Mouse (Mus musculus) cerebellum, adult 2 months (tissue): ENCODE measurements around the gene 0610010F05Rik. TPM values are rescaled to one million over a fixed set of nuclear protein-coding genes. Genes with fewer than 3 reads are reported as not detected.
A peak's percentile ranks its signal among the peaks of the same experiment; 100 is the strongest.

ENCODE experiments used
- DNase-seq, 2 experiments: peaks; one replicate each; pipeline ENCODE4 v3.0.0; 2021
- H3K27ac ChIP-seq: fragments of 200-500 bp; 2 replicates; pipeline ENCODE4 v1.5.1; 2012; ENCODE audit warnings: low read length, control low read depth, inconsistent platforms; ENCODE audit not compliant: insufficient read depth
- H3K27me3 ChIP-seq: fragments of 200-500 bp; 2 replicates; pipeline ENCODE4 v1.6.1; 2012; ENCODE audit warnings: inconsistent platforms, mild to moderate bottlenecking, low read length, moderate library complexity; ENCODE audit not compliant: control insufficient read depth, insufficient read depth
- H3K4me1 ChIP-seq: fragments of 200-500 bp; 2 replicates; pipeline ENCODE4 v1.6.1; 2011; ENCODE audit warnings: low read length; ENCODE audit not compliant: control insufficient read depth, insufficient read depth
- H3K4me3 ChIP-seq: fragments of 200-500 bp; replicated peaks from 2 replicates; pipeline ENCODE3; 2011; ENCODE audit warnings: mild to moderate bottlenecking, low read depth, low read length, control low read depth; ENCODE audit not compliant: insufficient read depth
- CTCF ChIP-seq: fragments of 200-500 bp; IDR thresholded peaks from 2 replicates; pipeline ENCODE4 v1.5.1; 2011; ENCODE audit warnings: low read depth, mild to moderate bottlenecking, control low read depth, low read length, moderate library complexity, borderline replicate concordance; ENCODE audit not compliant: insufficient read depth
- POLR2A ChIP-seq: fragments of 200-500 bp; IDR thresholded peaks from 2 replicates; pipeline ENCODE4 v1.6.1; 2011; ENCODE audit warnings: low read length, control low read depth, borderline replicate concordance; ENCODE audit not compliant: insufficient read depth
- WGBS: fragments of 180-500 bp; shearing (Covaris S2); methylation state at CpG from one replicate; pipeline ENCODE4 v1.1.7; 2018; 5-methylcytosine and 5-hydroxymethylcytosine counted together
- polyA plus RNA-seq: library from polyadenylated mRNA; depleted of rRNA; stranded (reverse); fragments of >200 nt; gene quantifications from 2 replicates; pipeline ENCODE4 v1.2.3, GENCODE M21; 2012

Gene 0610010F05Rik
- polyA plus RNA-seq, 1 experiment, result 22.3 TPM

- 2% methylated on average over 5 of the region's 5 CpGs for WGBS
- H3K4me3 ChIP-seq, result peak overlapping the region; percentile 80
- no peaks in the 10 kb centered on the region for H3K27me3 ChIP-seq
- DNase-seq, result no peak
- TF ChIP-seq CTCF (no peak), POLR2A (no peak)
- 0 out of 2 replicates have a peak overlapping the region, but pooled peaks have one; percentile 62 for H3K27ac ChIP-seq
- H3K4me1 ChIP-seq, result peaks cover 2% of the 10 kb centered on the region; the same call in 1 of the 2 replicates
These were observed 33.1 kb upstream of the 0610010F05Rik start for GRCm38 (mm10) chr11:23666526-23666925.

DNA sequence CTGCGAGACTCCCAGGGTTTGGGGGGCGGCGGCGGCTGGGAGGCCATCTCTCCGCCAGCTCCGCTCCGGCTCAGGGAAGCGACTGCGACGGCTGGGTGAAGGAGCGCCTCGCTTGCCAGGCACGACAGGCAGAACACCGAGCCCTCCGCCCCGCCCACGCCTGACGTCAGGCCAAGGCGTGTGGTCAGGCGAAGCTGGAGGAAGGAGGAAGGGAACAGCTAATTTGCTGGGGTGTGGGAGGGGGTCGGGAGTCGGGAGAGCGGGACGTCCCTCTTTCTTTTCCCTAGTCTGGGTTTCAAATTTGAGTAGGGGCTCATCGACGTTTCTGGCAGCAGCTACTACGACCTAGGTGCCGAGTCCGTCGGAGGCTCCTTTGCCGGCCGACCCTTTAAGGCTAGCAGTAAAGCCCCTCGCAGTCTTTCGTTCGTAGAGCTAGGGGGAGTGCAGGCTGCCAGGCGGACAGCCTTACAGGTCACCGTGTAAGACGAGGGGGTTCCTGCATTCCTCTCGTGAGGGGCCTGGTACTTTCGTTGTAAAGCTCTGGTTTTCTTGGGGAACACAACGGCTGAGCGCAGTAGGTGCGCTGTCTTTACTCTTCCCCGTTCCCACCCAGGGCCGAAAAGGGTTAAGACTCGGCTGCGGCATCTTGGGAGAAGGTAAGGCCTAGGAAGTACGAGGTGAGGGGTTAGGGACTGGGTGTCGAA, 32.5 kb upstream of the 0610010F05Rik start, which contains the start of gene Pex13:
Pex13 (minus strand) TSS at position 162 of the 704 bp plus-strand sequence.
- WGBS, result under 1% methylated on average over 49 of the region's 49 CpGs
- TF ChIP-seq POLR2A, result peak; percentile 73
- TF ChIP-seq CTCF, result no peak
- Histone ChIP-seq H3K27ac (peak within 1 kb of the TSS; percentile 62), H3K4me3 (peak within 1 kb of the TSS; percentile 80), H3K27me3 (no peaks in the 10 kb centered on the region), H3K4me1 (peaks cover 2% of the 10 kb centered on the region; the same call in 1 of the 2 replicates)
- DNase-seq, result peak; percentile 91 to 92

- peak within 1 kb of the TSS; percentile 80 for H3K4me3 ChIP-seq
- TF ChIP-seq CTCF (no peak), POLR2A (no peak)
- no peaks in the 10 kb centered on the region for H3K27me3 ChIP-seq
- no peak for DNase-seq
- under 1% methylated on average over 40 of the region's 40 CpGs for WGBS
- H3K4me1 ChIP-seq, result peaks cover 2% of the 10 kb centered on the region; the same call in 1 of the 2 replicates
- H3K27ac ChIP-seq, result peak within 1 kb of the TSS; percentile 62
These were observed 31.9 kb upstream of the 0610010F05Rik start, which contains the start of gene Pus10 for GRCm38 (mm10) chr11:23665311-23665786. Gene Pus10, plus strand, starts transcription at chr11:23665674.

DNA sequence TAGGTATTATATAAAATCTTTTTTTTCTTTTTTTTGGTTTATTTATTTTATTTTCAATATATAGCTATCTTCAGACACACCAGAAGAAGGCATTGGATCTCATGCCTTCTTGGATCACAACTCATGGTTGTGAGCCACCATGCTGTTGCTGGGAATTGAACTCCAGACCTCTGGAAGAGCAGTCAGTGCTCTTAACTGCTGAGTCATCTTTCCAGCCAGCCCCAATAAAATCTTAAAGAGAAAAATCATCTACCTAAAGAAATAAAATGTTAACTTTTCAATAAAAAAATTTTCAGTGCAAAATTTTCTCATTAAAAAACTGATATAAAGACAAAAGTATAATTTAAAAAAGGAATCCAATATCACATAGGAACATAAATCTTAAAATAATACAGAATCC, 30.8 kb upstream of the 0610010F05Rik start:
- Histone ChIP-seq H3K4me1 (peaks cover 2% of the 10 kb centered on the region; the same call in 1 of the 2 replicates), H3K27me3 (no peaks in the 10 kb centered on the region), H3K4me3 (no peak overlapping the region), H3K27ac (no peak overlapping the region)
- TF ChIP-seq CTCF, result no peak
- no peak for TF ChIP-seq POLR2A
- no peak for DNase-seq

GRCm38 (mm10) chr11:23657791-23658190, 24.4 kb upstream of the 0610010F05Rik start:
- no peaks in the 10 kb centered on the region for H3K4me1 ChIP-seq
- no peak overlapping the region for H3K27ac ChIP-seq
- no peak for DNase-seq
- WGBS, result 62% methylated on average over 2 of the region's 2 CpGs
- no peaks in the 10 kb centered on the region for H3K27me3 ChIP-seq
- TF ChIP-seq POLR2A, result no peak
- no peak for TF ChIP-seq CTCF
- H3K4me3 ChIP-seq, result no peak overlapping the region

DNA sequence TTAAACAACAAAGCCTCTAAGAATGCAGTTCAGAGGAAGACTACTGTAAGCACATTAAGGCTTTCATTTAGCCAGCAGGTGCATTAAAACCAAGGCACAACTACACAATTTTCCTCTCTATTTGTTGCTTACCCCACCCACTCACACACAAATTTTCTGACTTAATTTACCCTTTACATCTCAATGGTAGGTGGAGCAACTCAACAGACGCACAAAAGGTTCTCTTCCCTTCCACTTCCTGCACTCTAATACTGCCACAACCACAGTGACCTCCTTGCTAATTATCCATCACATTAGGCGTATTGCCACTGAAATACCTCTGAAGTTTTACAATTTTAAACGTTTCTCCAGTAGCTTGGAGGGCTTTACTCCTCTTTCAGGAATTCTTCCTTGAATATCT, 20.2 kb upstream of the 0610010F05Rik start:
- WGBS, result 79% methylated on average over 3 of the region's 3 CpGs
- H3K27me3 ChIP-seq, result no peaks in the 10 kb centered on the region
- no peak overlapping the region for H3K27ac ChIP-seq
- no peaks in the 10 kb centered on the region for H3K4me1 ChIP-seq
- DNase-seq, result no peak
- TF ChIP-seq CTCF (no peak), POLR2A (no peak)
- H3K4me3 ChIP-seq, result no peak overlapping the region

DNA sequence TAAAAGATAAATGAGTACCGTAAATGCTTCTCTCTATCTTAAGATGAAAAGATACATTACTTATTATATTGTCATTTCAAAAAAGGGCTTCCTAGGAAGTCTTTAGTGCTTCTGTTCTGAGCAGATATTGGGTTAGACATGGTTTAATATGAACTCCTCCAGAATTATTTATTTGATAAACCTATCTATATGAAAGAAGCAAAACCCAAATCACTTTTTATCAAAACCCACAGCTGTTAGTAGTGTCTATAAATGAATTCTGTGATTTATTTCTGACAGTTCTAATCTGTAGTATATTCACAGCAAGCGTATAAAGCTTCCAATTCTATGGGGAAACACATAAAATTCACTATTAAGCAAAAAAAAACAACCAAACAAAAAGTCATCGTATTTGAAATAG, 14.4 kb upstream of the 0610010F05Rik start:
- Histone ChIP-seq H3K27me3 (no peaks in the 10 kb centered on the region), H3K4me3 (no peak overlapping the region), H3K4me1 (no peaks in the 10 kb centered on the region), H3K27ac (no peak overlapping the region)
- WGBS, result 96% methylated on average over 3 of the region's 3 CpGs
- DNase-seq, result no peak
- TF ChIP-seq POLR2A, result no peak
- no peak for TF ChIP-seq CTCF

DNA sequence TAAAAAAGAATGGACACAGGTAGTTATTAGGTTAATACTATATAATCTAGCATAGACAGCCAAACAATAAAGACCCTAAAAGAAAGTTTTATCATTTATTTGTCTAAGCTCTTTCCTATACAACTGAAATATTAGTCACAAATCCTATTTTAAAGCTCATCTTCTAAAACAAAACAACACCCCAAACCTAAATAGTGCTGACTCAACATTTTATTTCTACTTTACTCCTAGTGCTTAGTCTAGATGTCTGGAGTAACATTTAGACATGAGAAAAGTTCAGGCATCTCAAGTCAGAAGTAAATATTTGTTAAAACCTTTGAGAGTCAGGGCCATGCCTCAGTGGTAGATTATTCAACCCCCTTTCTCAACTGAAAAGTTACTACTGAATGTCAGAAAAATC, 14.0 kb upstream of the 0610010F05Rik start:
- no peak for DNase-seq
- Histone ChIP-seq H3K4me1 (no peaks in the 10 kb centered on the region), H3K27ac (no peak overlapping the region), H3K27me3 (no peaks in the 10 kb centered on the region), H3K4me3 (no peak overlapping the region)
- no peak for TF ChIP-seq CTCF
- TF ChIP-seq POLR2A, result no peak
